Mouse (Mus musculus) lung, embryonic 16.5 days (tissue): ENCODE measurements around the gene Micu1. TPM values are rescaled to one million over a fixed set of nuclear protein-coding genes. Genes with fewer than 3 reads are reported as not detected.

ENCODE experiments used
- ATAC-seq: fragments of 200-750 bp; cut with Nextera tagmentation; 2 replicates; pipeline ENCODE4 v1.8.0; 2017; ENCODE audit warnings: low read depth, mild to moderate bottlenecking, moderate library complexity
- H3K27ac ChIP-seq: fragments of 300-500 bp; sonication (generic); 2 replicates; pipeline ENCODE4 v1.5.1; 2014; ENCODE audit warnings: mild to moderate bottlenecking, control low read depth, low read length
- H3K27me3 ChIP-seq: fragments of 300-500 bp; sonication (generic); 2 replicates; pipeline ENCODE4 v1.6.1; 2014; ENCODE audit warnings: low read depth, low read length, mixed read lengths; ENCODE audit not compliant: control insufficient read depth, insufficient read depth
- H3K36me3 ChIP-seq: fragments of 300-500 bp; sonication (generic); 2 replicates; pipeline ENCODE4 v1.6.1; 2014; ENCODE audit warnings: low read length; ENCODE audit not compliant: control insufficient read depth, insufficient read depth
- H3K4me1 ChIP-seq: fragments of 300-500 bp; sonication (generic); replicated peaks from 2 replicates; pipeline ENCODE4 v1.6.1; 2014; ENCODE audit warnings: low read length, mixed read lengths; ENCODE audit not compliant: control insufficient read depth, insufficient read depth
- H3K4me2 ChIP-seq: fragments of 300-500 bp; sonication (generic); 2 replicates; pipeline ENCODE4 v1.6.1; 2014; ENCODE audit warnings: low read depth, low read length, control low read depth
- H3K4me3 ChIP-seq: fragments of 300-500 bp; sonication (generic); 2 replicates; pipeline ENCODE4 v1.5.1; 2014; ENCODE audit warnings: mild to moderate bottlenecking, low read length, control low read depth
- H3K9ac ChIP-seq: fragments of 300-500 bp; sonication (generic); 2 replicates; pipeline ENCODE4 v1.6.1; 2014; ENCODE audit warnings: low read length, control low read depth
- H3K9me3 ChIP-seq: fragments of 300-500 bp; sonication (generic); 2 replicates; pipeline ENCODE4 v1.6.1; 2016; ENCODE audit warnings: low read length; ENCODE audit not compliant: control insufficient read depth
- WGBS: fragments of 180-500 bp; shearing (Covaris S2); extraction: QIAGEN DNeasy Blood & Tissue Kit; methylation state at CpG from one replicate; pipeline ENCODE4 v1.1.7; 2014; 5-methylcytosine and 5-hydroxymethylcytosine counted together
- polyA plus RNA-seq: library from polyadenylated mRNA; unstranded; fragments of >200 nt; fragmentation: Nextera tagmentation; extraction: Ambion mirVana; gene quantifications from 2 replicates; pipeline ENCODE4 v1.2.1, GENCODE M21; 2015

Micu1 gene
- polyA plus RNA-seq, 1 experiment from 2014 or later = 68.8 TPM

- Histone ChIP-seq H3K36me3 (no peaks in the 10 kb centered on the region), H3K4me2 (no peak overlapping the region), H3K27ac (no peak overlapping the region), H3K9me3 (no peaks in the 10 kb centered on the region), H3K27me3 (no peaks in the 10 kb centered on the region), H3K4me1 (peaks cover 3% of the 10 kb centered on the region; the same call in 1 of the 2 replicates), H3K4me3 (no peak overlapping the region), H3K9ac (no peak overlapping the region)
- ATAC-seq = 0 out of 2 replicates have a peak, but pooled peaks have one; percentile 34
- WGBS = 41% methylated on average over 3 of the region's 3 CpGs
These were observed 75.0 kb downstream of the Micu1 start for GRCm38 (mm10) chr10:59777246-59777645.

GRCm38 (mm10) chr10:59778137-59778710, 75.9 kb downstream of the Micu1 start:
- Histone ChIP-seq H3K27me3 (no peaks in the 10 kb centered on the region), H3K9me3 (no peaks in the 10 kb centered on the region), H3K4me2 (no peak overlapping the region), H3K36me3 (no peaks in the 10 kb centered on the region), H3K27ac (no peak overlapping the region), H3K9ac (no peak overlapping the region), H3K4me1 (peaks cover 3% of the 10 kb centered on the region; the same call in 1 of the 2 replicates), H3K4me3 (no peak overlapping the region)
- WGBS = 57% methylated on average over 4 of the region's 4 CpGs
- ATAC-seq = no peak

- no peak overlapping the region for H3K4me2 ChIP-seq
- peaks cover 3% of the 10 kb centered on the region; the same call in 1 of the 2 replicates for H3K4me1 ChIP-seq
- no peaks in the 10 kb centered on the region for H3K27me3 ChIP-seq
- H3K9ac ChIP-seq = no peak overlapping the region
- ATAC-seq = no peak
- H3K36me3 ChIP-seq = no peaks in the 10 kb centered on the region
- no peaks in the 10 kb centered on the region for H3K9me3 ChIP-seq
- H3K27ac ChIP-seq = no peak overlapping the region
- WGBS = 43% methylated on average over 3 of the region's 3 CpGs
- no peak overlapping the region for H3K4me3 ChIP-seq
These were observed 78.4 kb downstream of the Micu1 start for GRCm38 (mm10) chr10:59780698-59781097.

GRCm38 (mm10) chr10:59781205-59781931, 79.1 kb downstream of the Micu1 start:
- no peak overlapping the region for H3K4me3 ChIP-seq
- H3K36me3 ChIP-seq = no peaks in the 10 kb centered on the region
- H3K9ac ChIP-seq = no peak overlapping the region
- ATAC-seq = no peak
- H3K27me3 ChIP-seq = no peaks in the 10 kb centered on the region
- 78% methylated on average over 7 of the region's 7 CpGs for WGBS
- peaks cover 3% of the 10 kb centered on the region; the same call in 1 of the 2 replicates for H3K4me1 ChIP-seq
- no peaks in the 10 kb centered on the region for H3K9me3 ChIP-seq
- H3K4me2 ChIP-seq = no peak overlapping the region
- no peak overlapping the region for H3K27ac ChIP-seq

DNA sequence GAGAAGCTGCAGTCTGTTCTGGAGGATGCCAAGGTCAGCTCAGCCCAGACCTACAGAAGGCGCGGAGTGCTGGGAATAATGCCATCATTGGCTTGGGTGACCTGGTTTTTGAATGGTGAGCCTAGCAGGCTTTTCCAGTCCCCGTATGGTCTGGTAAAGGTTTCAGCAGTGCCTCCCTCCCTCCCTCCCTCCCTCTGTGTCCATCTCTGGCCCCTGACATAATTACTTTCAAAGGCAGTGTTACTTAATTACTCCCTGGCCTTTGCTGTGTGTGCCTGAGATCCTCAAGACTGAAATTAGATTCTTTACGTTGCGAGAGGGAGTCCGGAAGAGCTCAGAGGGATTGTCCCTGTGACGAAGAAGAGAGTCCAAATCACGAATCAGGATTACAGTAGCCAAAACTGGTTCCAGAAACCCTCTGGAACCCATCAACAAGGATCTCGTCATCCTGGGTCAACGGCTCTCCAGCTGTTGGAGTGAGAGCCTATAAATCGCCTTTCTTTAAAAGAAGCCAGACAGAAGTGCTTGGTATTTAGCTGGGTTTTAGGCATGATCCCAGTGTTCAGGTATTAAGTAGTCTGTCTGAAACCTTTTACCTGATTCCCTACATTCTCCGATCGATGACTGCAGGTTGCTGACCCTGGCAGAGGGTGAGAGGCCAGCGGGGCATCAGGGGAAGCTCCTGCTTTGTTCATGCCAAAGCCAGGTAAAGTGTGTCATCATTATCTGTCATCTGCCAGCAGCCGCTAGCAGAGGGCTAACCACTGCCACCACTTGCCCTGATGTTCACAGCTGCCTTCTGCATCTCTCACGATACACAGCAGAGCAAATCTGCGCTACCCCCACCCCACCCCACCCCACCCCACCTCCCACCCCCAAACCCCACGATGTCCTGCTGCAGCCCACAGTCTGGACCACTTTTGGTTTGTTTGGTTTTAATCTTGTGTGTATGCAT, 82.7 kb downstream of the Micu1 start:
- Histone ChIP-seq H3K9me3 (no peaks in the 10 kb centered on the region), H3K4me1 (no peaks in the 10 kb centered on the region), H3K36me3 (no peaks in the 10 kb centered on the region), H3K27me3 (no peaks in the 10 kb centered on the region), H3K9ac (no peak overlapping the region), H3K4me2 (no peak overlapping the region), H3K4me3 (no peak overlapping the region), H3K27ac (no peak overlapping the region)
- ATAC-seq = no peak
- WGBS = 69% methylated on average over 18 of the region's 18 CpGs

DNA sequence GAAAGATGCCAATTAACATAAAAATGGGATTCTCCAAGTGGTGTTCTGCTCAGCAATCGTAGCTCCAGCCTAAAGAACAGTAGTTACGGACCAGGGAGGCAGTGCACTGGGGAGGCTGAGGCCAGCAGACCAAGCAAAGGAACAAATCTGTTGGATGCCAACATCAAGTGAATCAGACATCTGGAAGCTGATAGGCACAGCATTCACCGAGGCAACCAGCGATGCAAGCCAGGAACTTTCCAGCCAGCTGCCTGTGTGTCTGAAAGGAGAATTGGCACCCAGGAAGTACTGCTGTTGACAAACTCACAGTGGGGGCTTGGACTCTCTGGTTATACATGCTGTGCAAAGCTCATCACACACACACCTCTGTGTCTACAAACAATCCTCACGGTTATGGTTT, 84.0 kb downstream of the Micu1 start:
- no peaks in the 10 kb centered on the region for H3K27me3 ChIP-seq
- no peak overlapping the region for H3K4me3 ChIP-seq
- H3K27ac ChIP-seq = no peak overlapping the region
- H3K36me3 ChIP-seq = no peaks in the 10 kb centered on the region
- H3K9me3 ChIP-seq = no peaks in the 10 kb centered on the region
- H3K4me2 ChIP-seq = no peak overlapping the region
- H3K9ac ChIP-seq = no peak overlapping the region
- ATAC-seq = no peak
- no peaks in the 10 kb centered on the region for H3K4me1 ChIP-seq
- 76% methylated on average over 5 of the region's 5 CpGs for WGBS

GRCm38 (mm10) chr10:59787140-59787800, 85.0 kb downstream of the Micu1 start:
- no peaks in the 10 kb centered on the region for H3K36me3 ChIP-seq

GRCm38 (mm10) chr10:59787870-59788269, 85.6 kb downstream of the Micu1 start:
- Histone ChIP-seq H3K4me1 (no peaks in the 10 kb centered on the region), H3K27ac (no peak overlapping the region), H3K9me3 (no peaks in the 10 kb centered on the region), H3K36me3 (no peaks in the 10 kb centered on the region), H3K27me3 (no peaks in the 10 kb centered on the region), H3K4me2 (no peak overlapping the region), H3K4me3 (no peak overlapping the region), H3K9ac (no peak overlapping the region)
- 69% methylated on average over 8 of the region's 8 CpGs for WGBS
- no peak for ATAC-seq

More at GRCm38 (mm10) chr10:59787140-59787800, 85.0 kb downstream of the Micu1 start:
- Histone ChIP-seq H3K27ac (no peak overlapping the region), H3K4me3 (no peak overlapping the region), H3K9ac (no peak overlapping the region), H3K4me2 (no peak overlapping the region), H3K9me3 (no peaks in the 10 kb centered on the region), H3K4me1 (no peaks in the 10 kb centered on the region), H3K27me3 (no peaks in the 10 kb centered on the region)
- no peak for ATAC-seq
- WGBS = 76% methylated on average over 11 of the region's 11 CpGs
